Mouse (Mus musculus): ENCODE data around the gene Gabpb2. TPM values are rescaled to one million over a fixed set of nuclear protein-coding genes. Genes with fewer than 3 reads are reported as not detected.

The Gabpb2 gene
- total RNA-seq (2021): 10 to 100 TPM in 1 of 2 experiments, 1 to 10 TPM in 1; 6.3 to 13.4 TPM

GRCm38 (mm10) chr3:95217255-95218134 lies at the start of gene Gabpb2:
Gabpb2 (minus strand) TSS chr3:95217916.
- peak; percentile 89 to 91 for DNase-seq (ENCODE audit: low spot score in 2 of 2)
- intact Hi-C loops (cut with DNase I): loop anchor here (1.0 to 2.0 kb wide), 3 partner anchors 13 to 75 kb away; partner anchors contain the start of gene Tnfaip8l2

GRCm38 (mm10) chr3:95266052-95266451 lies 48.3 kb upstream of the Gabpb2 start:
- intact Hi-C loops (cut with DNase I): no loop called here
- DNase-seq (ENCODE audit: low spot score in 2 of 2): no peak

GRCm38 (mm10) chr3:95264724-95265123 lies 47.0 kb upstream of the Gabpb2 start:
- no peak for DNase-seq (ENCODE audit: low spot score in 2 of 2)
- intact Hi-C loops (cut with DNase I): loop anchor here (5.0 kb wide), 1 partner anchor 122 kb away; the partner anchor contains the start of gene Tnfaip8l2

- intact Hi-C loops (cut with DNase I): loop anchor here (1.0 to 5.0 kb wide), 2 partner anchors 46 to 121 kb away; partner anchors contain the start of genes Gabpb2 and Tnfaip8l2
- DNase-seq (ENCODE audit: low spot score in 2 of 2): peak; percentile 29 to 59
Measured at GRCm38 (mm10) chr3:95263089-95263739, 45.5 kb upstream of the Gabpb2 start.

GRCm38 (mm10) chr3:95261975-95262374 lies 44.3 kb upstream of the Gabpb2 start:
- DNase-seq (ENCODE audit: low spot score in 2 of 2): no peak
- intact Hi-C loops (cut with DNase I): loop anchor here (5.0 kb wide), 1 partner anchor 120 kb away; the partner anchor contains the start of gene Tnfaip8l2

- no peak for DNase-seq (ENCODE audit: low spot score in 2 of 2)
Measured at GRCm38 (mm10) chr3:95256931-95257330, 39.2 kb upstream of the Gabpb2 start.

GRCm38 (mm10) chr3:95250783-95251424 lies 33.2 kb upstream of the Gabpb2 start, which contains the start of gene Bnipl:
Bnipl (minus strand) TSS chr3:95251193.
- no peak for DNase-seq (ENCODE audit: low spot score in 2 of 2)
- intact Hi-C loops (cut with DNase I): no loop called here

More at GRCm38 (mm10) chr3:95256931-95257330, 39.2 kb upstream of the Gabpb2 start:
- intact Hi-C loops (cut with DNase I): no loop called here

- no peak for DNase-seq (ENCODE audit: low spot score in 2 of 2)
- intact Hi-C loops (cut with DNase I): no loop called here
Measured at GRCm38 (mm10) chr3:95250361-95250760, 32.6 kb upstream of the Gabpb2 start.

GRCm38 (mm10) chr3:95247660-95248336 lies 30.1 kb upstream of the Gabpb2 start:
- intact Hi-C loops (cut with DNase I): no loop called here
- DNase-seq (ENCODE audit: low spot score in 2 of 2): no peak

- intact Hi-C loops (cut with DNase I): no loop called here
- peak; percentile 35 to 43 for DNase-seq (ENCODE audit: low spot score in 2 of 2)
Measured at GRCm38 (mm10) chr3:95246465-95247231, 28.9 kb upstream of the Gabpb2 start.

- no peak for DNase-seq (ENCODE audit: low spot score in 2 of 2)
Measured at GRCm38 (mm10) chr3:95243086-95243485, 25.4 kb upstream of the Gabpb2 start.

GRCm38 (mm10) chr3:95241498-95241897 lies 23.8 kb upstream of the Gabpb2 start, which contains the start of gene Gm128:
Gm128 (minus strand) TSS chr3:95241598.
- DNase-seq (ENCODE audit: low spot score in 2 of 2): no peak
- intact Hi-C loops (cut with DNase I): no loop called here

More at GRCm38 (mm10) chr3:95243086-95243485, 25.4 kb upstream of the Gabpb2 start:
- intact Hi-C loops (cut with DNase I): no loop called here

GRCm38 (mm10) chr3:95240900-95241299 lies 23.2 kb upstream of the Gabpb2 start:
- DNase-seq (ENCODE audit: low spot score in 2 of 2): no peak
- intact Hi-C loops (cut with DNase I): no loop called here

- intact Hi-C loops (cut with DNase I): no loop called here
- DNase-seq (ENCODE audit: low spot score in 2 of 2): no peak
Measured at GRCm38 (mm10) chr3:95239971-95240370, 22.3 kb upstream of the Gabpb2 start.

- intact Hi-C loops (cut with DNase I): no loop called here
- DNase-seq (ENCODE audit: low spot score in 2 of 2): no peak
Measured at GRCm38 (mm10) chr3:95239022-95239421, 21.3 kb upstream of the Gabpb2 start.

- intact Hi-C loops (cut with DNase I): no loop called here
- DNase-seq (ENCODE audit: low spot score in 2 of 2): no peak
Measured at GRCm38 (mm10) chr3:95237541-95238099, 19.9 kb upstream of the Gabpb2 start.

GRCm38 (mm10) chr3:95235386-95236301 lies 17.9 kb upstream of the Gabpb2 start:
- intact Hi-C loops (cut with DNase I): no loop called here
- DNase-seq (ENCODE audit: low spot score in 2 of 2): no peak
